Mouse (Mus musculus) layer of hippocampus, adult 9-11 months (tissue): ENCODE measurements around the gene Cwc22.

Experiments
- DNase-seq: peaks from one replicate; pipeline ENCODE4 v3.0.0; 2022

The Cwc22 gene

DNA sequence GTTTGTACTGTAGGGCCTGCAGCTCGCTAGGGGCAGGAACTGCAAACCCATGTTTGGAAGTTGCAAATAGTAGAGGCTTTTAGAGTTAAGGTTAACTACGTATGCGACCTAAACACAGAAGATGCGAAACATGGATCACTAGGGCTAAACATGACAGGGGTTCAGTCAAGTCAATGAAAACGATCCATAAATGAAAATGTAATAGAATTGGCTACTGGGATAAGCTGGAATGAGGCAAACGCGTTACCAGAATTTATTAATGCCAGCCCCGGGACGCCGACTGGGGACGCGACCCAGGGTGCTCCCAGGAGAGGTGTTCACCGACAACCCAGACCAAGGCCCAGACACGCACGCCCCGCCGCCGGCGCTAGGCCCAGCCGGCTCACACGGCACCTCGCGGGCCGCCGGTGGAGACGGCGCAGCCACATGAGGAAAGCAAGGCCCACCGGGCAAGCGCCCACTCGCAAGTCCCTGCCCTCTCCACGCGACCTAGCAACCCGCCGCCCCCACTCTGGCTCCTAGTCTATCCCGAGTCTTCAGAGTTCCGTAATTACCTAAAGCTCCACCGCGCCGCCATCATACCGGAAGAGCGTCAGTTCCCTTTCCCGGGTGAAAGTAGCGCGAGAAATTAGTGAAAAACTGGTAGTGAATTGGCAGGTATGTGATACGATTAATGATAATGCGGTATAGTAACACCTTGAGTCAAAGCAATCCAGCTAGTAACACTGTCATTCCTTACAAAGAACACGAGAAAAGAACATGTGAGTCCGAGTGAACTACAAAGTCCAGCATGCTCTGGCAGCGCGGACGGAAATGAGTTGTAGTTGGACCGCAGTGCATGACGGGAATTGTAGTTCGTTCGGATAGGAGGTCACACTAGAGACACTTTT, at the start of gene Cwc22:
TSS of gene Cwc22 (minus strand) at position 780 of the 890 bp plus-strand sequence.
- DNase-seq = peak; percentile 92

DNA sequence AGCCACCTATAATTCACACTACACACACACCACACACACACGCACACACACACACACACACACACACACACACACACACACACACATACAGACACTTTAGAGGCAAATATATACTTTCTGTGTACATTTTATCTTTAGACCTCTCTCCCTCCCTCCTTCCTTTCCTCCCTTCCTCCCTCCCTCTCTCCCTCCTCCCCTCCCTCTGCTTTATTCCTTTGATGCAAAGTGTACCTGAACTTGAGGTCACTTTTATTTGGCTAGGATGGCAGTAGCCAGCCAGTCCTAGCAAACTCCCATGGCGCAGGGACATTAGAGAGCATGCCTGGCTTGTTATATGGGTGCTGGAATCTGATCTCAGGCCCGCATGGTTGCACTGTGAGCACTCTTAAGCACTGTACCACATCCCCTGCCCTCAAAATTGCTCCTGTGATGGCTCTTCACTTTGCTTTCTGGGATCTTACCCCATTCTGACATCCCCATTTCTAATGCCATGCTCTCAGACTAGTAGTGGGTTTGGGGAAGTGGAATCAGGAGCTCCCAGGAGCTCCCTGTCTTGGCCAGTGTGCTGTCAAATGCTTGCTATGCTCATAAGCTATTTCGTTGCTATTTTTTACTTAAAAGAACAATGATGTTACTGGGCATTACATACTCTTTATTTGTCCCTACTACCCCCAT, 47.7 kb upstream of the Cwc22 start:
- DNase-seq = no peak

DNA sequence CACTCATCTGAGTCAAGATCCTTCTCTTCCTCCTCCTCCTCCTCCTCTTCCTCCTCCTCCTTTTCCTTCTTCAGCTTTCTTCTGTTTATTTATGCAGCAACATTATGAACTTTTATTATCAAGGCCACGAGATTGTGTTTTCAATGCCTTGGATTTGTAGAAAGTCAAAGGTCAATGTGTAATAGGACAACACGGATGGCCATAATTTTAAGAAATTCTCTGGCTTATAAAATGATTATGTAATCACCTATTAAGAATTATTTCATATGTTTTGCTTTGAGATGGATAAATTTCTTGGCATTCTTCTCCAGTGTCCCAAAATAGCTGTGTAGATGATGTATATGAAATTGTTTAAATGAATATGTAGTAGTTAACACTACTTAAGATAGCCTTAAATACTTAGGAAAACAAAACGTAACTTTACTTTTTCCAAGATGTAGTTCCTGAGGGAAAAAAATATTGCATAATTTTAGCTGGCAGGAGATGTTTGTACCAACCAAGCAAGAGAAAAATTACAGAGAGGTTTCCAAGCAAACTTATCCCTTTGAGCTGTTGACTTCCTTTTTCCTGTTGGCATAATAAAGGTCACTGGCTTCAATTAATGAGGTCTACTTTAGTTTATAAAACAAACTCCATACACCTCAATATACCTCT, 46.9 kb upstream of the Cwc22 start:
- no peak for DNase-seq

DNA sequence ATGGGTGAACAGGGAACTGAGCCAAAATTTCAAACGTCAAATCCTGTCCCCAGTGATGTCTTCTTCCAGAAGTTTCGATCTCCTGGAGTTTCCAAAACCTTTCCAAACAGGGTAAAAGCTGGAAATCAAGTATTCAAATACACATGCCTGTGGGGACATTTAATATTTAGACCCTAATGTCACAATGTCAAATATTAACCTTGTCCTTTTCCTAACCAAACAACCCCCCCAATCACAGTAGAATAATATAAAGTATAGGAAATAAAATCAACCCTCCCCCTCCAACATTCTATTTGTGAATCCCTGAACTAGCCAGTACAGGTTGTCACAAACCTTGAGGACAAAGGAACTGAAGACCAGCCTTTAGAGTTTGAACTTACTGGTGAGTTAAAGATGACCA, 44.6 kb upstream of the Cwc22 start:
- DNase-seq = no peak

DNA sequence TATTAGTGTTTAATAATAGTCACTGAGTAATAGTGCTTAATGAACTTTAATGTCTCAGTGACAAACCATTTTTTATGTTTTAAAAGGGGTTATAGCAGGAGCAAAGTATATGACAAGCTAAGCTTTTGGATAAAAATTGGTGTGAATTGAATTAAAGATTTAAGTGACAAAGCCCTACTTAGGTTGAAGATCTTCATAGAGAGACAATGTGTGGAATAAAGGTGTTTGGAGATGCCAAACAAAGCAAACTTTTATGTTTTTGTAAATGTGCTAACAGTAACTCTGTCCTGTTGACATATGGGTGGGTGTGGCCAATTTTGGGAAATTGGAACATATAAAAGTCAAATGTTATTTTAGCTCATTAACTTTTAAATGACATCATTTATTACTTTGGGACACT, 43.9 kb upstream of the Cwc22 start:
- no peak for DNase-seq

DNA sequence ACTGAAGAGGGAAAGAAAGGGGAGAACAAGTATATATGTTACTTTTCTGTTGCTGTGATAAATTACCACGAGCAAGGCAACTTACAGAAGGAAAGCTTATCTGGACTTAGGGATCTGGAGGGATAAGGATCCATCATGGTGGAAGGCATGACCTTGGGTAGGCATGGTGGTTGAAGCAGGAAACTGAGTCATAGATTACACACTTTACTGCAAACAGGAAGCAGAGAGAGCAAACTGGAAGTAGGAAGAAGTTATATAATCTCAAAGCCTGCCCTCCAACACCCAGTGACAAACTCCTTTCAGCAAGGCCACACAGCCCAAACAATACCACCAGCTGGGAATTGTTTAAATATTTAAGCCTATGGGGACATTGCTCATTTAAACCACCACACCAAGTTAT, 43.2 kb upstream of the Cwc22 start:
- no peak for DNase-seq

DNA sequence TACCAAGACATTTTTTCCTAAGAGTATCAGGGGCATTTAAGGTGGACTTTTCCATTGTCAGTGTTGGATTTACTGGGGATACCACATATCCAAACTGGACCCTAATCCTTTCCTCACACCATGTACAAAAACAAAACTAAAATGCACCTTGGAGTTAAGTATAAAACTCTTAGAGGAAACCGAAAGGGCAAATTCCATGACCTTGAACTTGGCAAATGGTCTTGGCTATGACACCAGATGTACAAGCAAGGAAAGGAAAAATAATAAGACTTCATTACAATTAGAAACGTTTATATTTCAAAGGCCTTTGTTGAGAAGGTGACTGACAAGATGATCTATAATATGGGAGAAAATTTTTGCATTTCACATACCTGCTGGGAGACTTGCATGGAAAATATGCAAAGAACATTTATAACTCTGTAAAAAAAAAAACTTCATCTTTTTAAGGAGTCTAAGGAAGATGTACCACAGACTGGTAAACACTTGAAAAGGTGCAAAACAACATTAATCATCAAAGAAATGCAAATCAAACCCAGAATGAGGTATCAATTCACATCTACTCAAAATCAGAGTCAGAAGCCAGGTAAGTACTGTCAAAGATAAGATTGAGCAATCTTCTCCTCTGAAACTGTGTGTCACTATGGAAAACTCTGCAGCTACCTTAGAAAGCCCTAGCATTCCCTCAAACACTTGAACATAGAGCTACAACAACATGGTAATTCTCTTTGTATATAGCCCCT, 40.0 kb upstream of the Cwc22 start:
- no peak for DNase-seq

DNA sequence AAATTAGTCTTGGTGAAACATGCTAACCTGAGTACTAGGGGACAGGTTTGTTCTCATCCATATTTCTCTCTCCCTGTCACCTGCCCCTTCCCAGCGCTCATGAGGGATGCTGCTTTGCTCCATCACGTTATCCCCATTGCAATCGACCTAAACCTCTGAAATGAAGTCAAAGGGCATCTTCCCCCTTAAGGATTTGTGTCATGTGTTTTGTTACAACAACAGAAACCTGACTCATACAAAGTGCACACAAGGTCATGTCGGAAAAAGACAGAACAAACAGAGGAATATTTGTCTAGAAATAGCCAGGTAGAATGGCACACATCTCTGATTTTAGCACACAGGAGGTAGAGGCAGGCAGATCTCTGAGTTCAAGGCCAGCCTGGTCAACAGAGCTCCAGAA, 38.0 kb upstream of the Cwc22 start:
- no peak for DNase-seq

DNA sequence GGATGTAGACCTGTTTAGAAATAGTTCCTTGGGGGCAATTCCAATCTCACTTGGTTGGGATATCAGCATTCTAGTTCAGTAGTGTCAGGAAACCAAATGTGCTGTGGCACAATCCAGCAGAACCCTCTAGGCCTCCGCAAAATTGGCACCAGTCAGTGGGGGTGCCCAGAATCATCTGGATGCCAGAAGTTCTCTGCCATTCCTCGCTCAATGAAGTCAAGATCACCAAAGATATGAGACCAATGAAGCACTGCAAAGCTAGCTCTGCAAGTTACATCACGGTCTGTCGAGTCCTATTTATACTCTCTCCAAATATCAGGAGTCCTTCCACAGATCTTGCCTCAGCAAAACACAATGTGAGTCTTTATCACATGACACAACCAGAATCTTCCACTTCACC, 35.7 kb upstream of the Cwc22 start:
- no peak for DNase-seq

DNA sequence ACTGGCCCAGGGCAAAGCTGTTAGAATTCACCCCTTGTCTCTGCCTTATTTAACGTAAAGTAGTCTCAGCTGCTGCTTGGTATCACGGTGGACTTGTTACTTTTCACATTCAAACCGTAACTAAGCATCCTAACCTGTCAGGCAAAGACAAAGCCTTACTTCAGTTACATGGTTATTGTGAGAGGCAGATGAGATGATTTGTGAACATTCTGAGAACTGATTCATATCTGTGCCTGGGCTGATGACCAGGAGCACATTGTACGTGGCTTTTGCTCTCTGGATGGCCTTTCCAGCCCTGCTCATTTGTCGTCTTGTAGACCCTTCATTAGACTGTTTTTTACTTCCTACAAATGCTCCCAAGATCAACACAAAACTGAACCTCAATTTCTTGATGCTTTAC, 34.5 kb upstream of the Cwc22 start:
- DNase-seq = no peak

DNA sequence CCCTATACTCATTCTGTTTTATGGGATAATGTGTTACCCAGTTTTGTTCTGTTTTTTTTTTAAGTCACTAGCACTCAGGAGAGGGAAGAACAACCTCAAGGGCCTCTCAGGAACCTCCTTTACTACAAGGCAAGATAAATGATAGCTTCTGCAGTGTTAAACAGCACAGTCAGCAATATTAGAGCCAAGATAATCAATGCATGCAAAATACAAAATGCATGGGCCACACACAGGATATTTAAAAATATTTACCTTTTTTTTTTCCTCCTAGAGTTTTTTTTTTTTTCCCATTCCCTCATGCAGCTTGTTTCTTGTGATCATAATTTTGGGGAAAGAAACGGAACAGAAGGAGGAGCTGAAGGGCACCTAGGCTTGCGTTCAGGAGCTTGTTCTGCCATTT, 33.3 kb upstream of the Cwc22 start:
- DNase-seq = no peak

DNA sequence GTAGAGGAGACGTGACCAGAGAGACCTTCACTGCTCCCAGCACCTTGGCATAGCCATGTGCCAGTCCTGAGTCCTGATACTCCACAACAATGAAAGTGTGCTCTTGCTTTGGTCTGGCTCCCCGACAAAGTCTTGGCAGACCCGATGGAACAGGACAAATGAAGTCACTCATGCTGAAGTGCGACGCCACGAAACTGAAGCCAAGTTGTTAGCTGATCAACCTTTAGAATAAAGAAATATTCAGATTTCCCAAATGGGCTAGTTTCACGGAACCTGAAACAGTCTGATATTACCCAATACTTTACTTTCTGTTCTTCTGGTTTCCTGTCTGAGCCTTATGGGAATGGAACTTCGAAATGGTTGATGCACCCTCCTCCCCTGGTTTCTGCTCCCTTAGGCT, 32.9 kb upstream of the Cwc22 start:
- DNase-seq = no peak

DNA sequence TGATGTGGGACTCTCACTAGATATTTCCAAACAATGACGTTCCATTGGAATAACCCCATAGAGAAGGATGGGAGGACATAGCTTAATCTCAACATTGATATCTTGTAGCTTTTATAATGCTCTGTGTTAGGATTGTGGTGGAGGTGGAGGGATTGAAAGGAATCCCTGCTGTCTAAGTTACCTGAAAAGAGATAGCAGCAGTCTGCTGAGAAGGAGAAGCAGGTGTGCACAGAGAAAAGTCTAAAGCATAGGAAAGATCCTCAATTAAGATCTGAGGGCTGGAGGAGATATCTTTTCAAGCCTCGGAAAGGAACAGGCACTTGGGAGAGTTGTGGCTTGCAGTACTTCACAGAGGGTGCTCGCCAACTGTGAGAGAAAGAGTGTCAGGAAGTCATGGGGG, 32.1 kb upstream of the Cwc22 start:
- no peak for DNase-seq

DNA sequence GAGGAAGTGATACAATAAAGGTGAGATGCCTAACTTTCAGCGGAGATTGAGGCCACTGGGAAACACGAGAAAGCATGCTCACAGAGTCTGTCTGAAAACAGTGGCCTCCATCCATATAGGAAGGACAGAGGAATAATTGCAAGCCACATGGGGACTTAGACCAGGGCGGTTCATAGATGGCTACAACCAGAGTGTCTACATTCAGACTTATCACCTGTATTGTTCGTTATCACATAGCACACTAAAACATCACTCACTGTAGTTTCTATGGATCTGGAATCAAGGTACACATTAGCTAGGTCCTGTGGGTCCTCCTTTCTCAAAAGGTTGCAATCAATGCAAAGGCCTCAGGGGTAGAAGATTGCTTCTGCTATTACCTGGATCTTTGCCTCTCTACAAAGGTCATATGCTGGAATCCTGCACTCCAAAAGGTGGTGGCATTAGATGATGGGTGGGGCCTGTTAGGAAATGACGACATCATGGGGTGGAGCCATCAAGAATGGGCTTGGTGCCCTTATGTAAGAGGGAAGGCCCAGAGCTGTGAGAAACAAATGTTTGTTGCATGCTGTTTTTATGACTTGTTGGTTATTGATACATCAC, 30.2 kb upstream of the Cwc22 start:
- no peak for DNase-seq

DNA sequence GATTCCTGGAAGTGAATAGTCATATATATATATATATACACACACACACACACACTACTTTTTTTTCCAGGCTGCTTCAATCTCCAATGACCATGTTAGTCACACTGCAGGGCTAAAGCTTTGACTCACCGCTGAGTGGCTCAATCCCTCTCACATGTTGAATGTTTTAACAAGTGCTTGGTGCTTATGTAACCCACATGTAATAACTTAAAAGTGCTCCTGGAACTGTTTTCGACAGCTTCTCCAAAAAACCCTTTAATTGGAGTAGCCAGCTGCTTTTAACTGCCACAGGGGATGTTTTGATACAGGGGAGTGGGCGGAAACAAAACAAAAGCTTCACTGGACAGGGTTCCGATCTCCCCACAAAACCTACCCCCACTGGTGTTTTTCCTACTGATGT, 29.4 kb upstream of the Cwc22 start:
- peak; percentile 26 for DNase-seq

DNA sequence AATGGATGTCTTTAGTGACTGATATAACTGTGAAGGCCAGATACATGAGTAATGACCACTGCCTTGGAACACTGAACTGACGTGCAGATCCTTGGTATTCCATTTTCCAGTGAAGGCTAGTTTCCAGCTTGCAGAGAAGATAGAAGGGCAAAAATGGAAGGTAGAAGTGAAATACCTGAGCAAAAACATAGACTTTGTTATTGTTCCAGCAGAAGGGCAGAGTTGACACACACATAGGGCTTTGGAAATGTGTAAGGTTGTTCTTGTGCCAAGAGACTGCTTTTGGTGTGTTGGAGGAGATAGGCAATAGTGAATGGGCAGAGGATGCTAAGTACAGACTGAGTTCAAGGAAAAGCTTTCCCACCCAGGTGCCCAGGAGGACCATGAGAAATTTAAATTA, 28.8 kb upstream of the Cwc22 start:
- DNase-seq = no peak

DNA sequence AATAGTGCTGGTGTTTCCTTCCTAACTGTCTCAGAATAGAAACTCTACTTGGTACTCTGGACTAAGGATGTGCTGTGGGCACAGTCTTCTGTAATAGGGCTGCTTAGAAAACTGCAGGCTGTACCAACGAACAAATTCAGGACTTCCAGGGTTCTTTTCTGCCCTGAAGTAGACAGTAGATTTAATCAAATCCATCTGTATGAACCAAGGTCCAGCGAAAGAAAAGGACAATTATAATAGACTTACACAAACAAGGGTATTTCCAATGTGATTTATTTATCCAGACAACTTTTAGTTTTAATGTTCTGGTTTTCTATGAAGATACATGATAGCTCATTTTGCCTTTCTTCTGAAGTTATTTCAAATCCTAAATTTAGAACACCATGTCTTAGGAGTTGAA, 28.2 kb upstream of the Cwc22 start:
- no peak for DNase-seq

DNA sequence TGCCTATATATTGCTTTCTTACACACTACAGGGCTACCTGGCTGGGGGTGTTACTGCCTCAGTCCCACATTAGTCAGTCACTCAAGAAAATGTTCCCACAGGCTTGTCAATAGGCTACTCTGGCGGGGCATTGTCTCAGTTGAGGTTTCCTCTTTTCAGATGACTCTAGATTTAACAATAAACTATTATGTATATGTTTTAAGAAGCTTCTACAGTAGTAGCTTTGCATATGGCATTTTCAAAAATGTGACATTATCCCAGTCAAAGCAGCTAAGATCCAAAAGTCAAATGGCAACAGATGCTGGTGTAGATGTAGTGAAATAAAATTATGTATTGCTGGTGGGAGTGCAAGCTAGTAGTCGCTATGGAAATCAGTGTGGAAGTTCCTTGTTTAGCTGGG, 27.1 kb upstream of the Cwc22 start:
- DNase-seq = no peak

DNA sequence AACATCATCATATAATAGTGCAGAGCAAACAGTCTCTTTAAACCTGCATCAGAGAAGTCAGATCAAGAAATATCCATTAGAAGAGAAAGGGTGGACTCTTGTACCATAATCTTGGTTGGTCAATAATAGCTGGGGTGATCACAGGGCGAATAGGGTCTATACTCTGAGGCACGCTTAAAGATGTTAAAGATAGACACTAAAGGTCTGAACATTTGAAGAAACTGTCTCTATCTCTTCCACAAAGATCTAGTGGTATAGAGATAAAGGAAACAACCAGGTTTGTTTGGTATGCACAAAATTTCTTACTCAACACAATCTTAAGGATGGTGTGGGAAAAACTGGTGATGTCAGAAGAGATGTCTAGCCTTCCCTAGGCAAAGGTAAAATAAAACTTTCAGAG, 26.4 kb upstream of the Cwc22 start:
- DNase-seq = no peak

DNA sequence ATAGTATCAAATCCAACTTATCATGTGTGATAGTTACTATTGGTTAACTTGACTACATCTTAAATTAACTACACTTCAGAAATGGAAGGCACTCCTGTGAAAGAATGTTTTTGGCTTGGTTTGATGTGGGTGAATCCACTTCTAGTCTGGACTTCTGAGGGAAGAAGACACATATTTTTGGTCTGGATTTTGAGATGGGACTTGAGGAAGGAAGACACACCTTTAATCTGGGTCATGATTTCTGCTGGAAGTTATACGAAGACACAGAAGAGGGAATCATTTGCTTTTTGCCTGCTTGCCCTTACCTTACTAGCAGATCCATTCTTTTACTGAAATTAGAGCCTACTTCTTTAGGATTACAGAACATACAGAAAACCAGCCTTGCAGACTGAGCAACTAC, 25.7 kb upstream of the Cwc22 start:
- DNase-seq = no peak

DNA sequence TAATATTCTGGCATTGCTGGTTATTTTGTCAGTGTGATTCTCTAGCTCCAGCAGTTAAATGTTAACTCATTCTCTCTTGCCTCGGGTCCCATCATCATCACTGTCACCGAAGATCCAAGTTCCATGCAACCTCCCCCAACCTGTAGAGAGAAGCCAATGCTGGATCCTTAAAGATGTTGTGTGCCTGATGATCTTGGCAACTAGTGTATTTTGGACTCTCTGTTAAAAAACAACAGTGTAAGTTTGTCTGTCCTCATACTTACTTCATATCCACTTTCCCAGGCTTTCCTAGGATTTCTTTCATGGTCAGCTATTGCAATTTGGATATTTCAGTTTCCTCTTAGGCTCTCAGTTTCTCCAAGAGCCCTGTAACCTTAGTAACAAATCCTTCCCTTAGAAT, 25.2 kb upstream of the Cwc22 start:
- DNase-seq = no peak

DNA sequence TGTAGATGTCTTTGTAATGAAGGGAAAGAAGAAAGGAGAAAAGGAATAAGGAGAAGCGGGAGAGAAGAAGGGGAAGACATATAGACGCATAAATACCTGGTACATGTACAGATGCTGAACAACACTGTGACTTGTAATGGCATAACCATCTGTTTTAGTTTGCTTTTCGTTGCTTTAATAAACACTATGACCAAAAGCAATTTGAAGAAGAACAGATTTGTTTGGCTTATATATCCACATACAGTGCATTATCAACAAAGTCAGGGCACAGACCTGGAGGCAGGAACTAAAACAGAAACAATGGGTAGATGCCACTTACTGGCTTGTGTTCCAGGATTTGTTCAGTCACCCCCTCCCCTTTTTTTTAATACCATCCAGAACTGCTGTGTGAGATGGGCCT, 24.4 kb upstream of the Cwc22 start:
- DNase-seq = no peak

DNA sequence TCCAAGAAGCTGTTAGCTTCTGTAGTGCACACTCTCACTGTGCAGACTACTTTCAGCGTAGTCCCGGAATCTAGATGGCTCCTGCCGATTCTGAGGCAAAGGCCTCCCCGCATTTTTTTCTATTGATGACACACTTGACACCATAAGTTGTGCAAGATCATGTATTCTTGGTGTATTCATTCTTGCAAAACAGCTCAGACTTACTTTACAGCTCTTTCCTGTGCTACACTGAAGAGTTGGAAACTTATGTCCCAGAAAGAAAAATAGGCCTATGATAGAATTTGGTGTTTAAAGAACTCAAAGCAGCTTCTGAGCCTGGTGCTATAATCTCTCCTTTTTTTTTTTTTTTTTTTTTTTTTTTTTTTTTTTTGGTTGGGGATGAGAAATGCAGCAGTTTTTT, 23.8 kb upstream of the Cwc22 start:
- no peak for DNase-seq
